Comparison of ENCODE assay signal across 9 mouse cellular contexts in the genomic region with DNA sequence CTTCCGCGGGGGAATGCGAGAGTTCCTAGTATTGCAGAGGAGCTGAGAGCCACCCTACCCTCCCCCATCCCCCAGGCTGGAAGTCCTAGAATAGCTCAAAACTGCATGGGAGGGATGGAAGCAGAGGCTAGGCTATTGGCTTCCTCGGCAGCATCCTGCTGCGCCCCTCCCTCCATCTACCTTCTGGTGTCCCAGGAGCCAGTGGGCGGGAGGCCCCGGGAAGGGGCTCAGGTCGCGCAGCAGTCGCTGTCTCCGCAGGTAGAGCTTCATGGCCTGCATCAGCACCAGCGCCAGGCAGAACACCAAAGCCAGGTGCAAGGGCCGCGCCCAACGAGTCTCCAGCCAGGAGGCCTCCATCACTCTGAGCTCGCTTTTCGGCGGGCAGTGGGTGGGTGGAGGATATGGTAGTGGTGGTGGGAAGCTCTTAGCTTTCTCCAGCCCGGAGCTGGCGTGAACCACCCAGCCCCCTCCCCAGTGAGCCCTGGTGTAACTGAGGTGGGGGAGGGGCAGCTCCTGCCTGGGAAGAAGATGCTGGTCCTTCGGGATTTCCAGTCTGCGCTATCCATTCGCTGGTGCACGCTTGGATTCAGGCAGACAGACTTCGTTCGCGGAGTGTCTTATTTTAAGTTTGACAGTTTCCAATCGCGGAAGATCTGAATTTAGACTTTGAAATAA. TPM values are rescaled to one million over a fixed set of nuclear protein-coding genes. Genes with fewer than 3 reads are reported as not detected.
A peak's percentile ranks its signal among the peaks of the same experiment; 100 is the strongest.
DNase-seq lines count a peak whose midpoint lies in the region; ATAC-seq and TF ChIP-seq lines count a peak whose summit lies in the region.
"Had no signal": no experiment of that assay in that cellular context is flagged by ENCODE, and none has a peak within 500 bp of the region (broad histone marks: within the 10 kb centered on the region; RNA-seq: fewer than 3 reads in every experiment).

A gene (minus strand): TSS at position 661 of the 675 bp plus-strand sequence.

- 0 out of 2 replicates have a peak, but pooled peaks have one; percentile 42 for ATAC-seq in heart, embryonic 12.5 days (ENCODE audit: insufficient number of reproducible peaks, low FRiP score)
- ATAC-seq in neural tube, embryonic 13.5 days (ENCODE audit: low read depth): peak; percentile 94
- ATAC-seq in inflammation-experienced regulatory T-cells, adult 6 months: no peak

- peaks cover 13% of the 10 kb centered on the region for H3K4me1 ChIP-seq in heart, embryonic 12.5 days (replicated peaks)
- peaks cover 16% of the 10 kb centered on the region for H3K4me1 ChIP-seq in neural tube, embryonic 13.5 days (replicated peaks)

- TF ChIP-seq CTCF in left cerebral cortex, adult 2 months (IDR thresholded peaks at IDR 0.05): no peak

- H3K27me3 ChIP-seq in heart, embryonic 12.5 days (replicated peaks): peaks cover 22% of the 10 kb centered on the region
- peaks cover 24% of the 10 kb centered on the region for H3K27me3 ChIP-seq in neural tube, embryonic 13.5 days

- no peaks in the 10 kb centered on the region for H3K36me3 ChIP-seq in heart, embryonic 12.5 days
- H3K36me3 ChIP-seq in neural tube, embryonic 13.5 days: no peaks in the 10 kb centered on the region

- H3K27ac ChIP-seq in heart, embryonic 12.5 days (ENCODE audit: poor library complexity, severe bottlenecking): no peak within 1 kb of the TSS
- peak within 1 kb of the TSS; percentile 98 for H3K27ac ChIP-seq in left cerebral cortex, adult 2 months
- peak within 1 kb of the TSS; percentile 46 for H3K27ac ChIP-seq in neural tube, embryonic 13.5 days (replicated peaks)

- no peak for DNase-seq in heart, adult 8-10 months (ENCODE audit: low spot score)
- DNase-seq in cerebellum, postnatal 10 days: peak; percentile 79
- DNase-seq in frontal cortex, postnatal 14 days (ENCODE audit: low spot score in 2 of 2): peak; percentile 65 to 70
- DNase-seq in left cerebral cortex, adult 2 months (ENCODE audit: extremely low spot score in 1 of 2, low spot score in 2 of 2): peak; percentile 74 to 76
- no peak for DNase-seq in yolk sac, embryonic 10.5 days (ENCODE audit: low spot score)

- no peak within 1 kb of the TSS for H3K9ac ChIP-seq in heart, embryonic 12.5 days
- H3K9ac ChIP-seq in neural tube, embryonic 13.5 days: peak within 1 kb of the TSS; percentile 71

- WGBS in heart, embryonic 12.5 days: under 1% methylated on average over 29 of the region's 29 CpGs
- WGBS in neural tube, embryonic 13.5 days: under 1% methylated on average over 29 of the region's 29 CpGs

- H3K9me3 ChIP-seq in heart, embryonic 12.5 days (replicated peaks): no peaks in the 10 kb centered on the region
- H3K9me3 ChIP-seq in neural tube, embryonic 13.5 days: no peaks in the 10 kb centered on the region

- H3K4me2 ChIP-seq in heart, embryonic 12.5 days: peak within 1 kb of the TSS; percentile 66
- H3K4me2 ChIP-seq in neural tube, embryonic 13.5 days: peak within 1 kb of the TSS; percentile 64

- peak within 1 kb of the TSS; percentile 22 for H3K4me3 ChIP-seq in heart, embryonic 12.5 days
- H3K4me3 ChIP-seq in left cerebral cortex, adult 2 months: peak within 1 kb of the TSS; percentile 72
- H3K4me3 ChIP-seq in neural tube, embryonic 13.5 days: peak within 1 kb of the TSS; percentile 49

- intact Hi-C loops in left cerebral cortex, adult 2 months (cut with DNase I): loop anchor here (2.0 kb wide), 1 partner anchor 31 kb away; no protein-coding TSS in a partner anchor

RNA-seq across cellular contexts. Expression of the gene that starts here (rescaled TPM):
- polyA plus RNA-seq in heart, embryonic 12.5 days (2016; fragmentation: Nextera tagmentation; extraction: Ambion mirVana): 0.10 TPM in 1 of 2 replicates, not detected in the other
- total RNA-seq in heart, adult 8-10 months (2022): not detected
- 10 to 100 TPM; 12.7 to 14.6 TPM for total RNA-seq in left cerebral cortex, adult 2 months (2021)
- 5.5 and 7.1 TPM in 2 replicates for polyA plus RNA-seq in neural tube, embryonic 13.5 days (2015; fragmentation: Nextera tagmentation; extraction: Ambion mirVana)
- polyA plus RNA-seq in inflammation-experienced regulatory T-cells, adult 6 months (2017; shearing (Covaris generic)): under 1 TPM in 2 of 3 experiments, not detected in 1; 0.09 to 0.16 TPM
- polyA plus RNA-seq: C2C12 had no signal

Comparison
In these comparisons a context has a peak if more than half of its experiments do, and no peak if none do; other contexts are left out.
1. RNA of the gene that starts here (total RNA-seq): 12.7 to 14.6 TPM in left cerebral cortex, adult 2 months; not detected in heart, adult 8-10 months; every median in the first group is over 10 times any median in the second.
2. Peak in ATAC-seq, H3K4me3 ChIP-seq and H3K4me2 ChIP-seq in heart, embryonic 12.5 days; RNA of the gene not detected or under 1 TPM.
3. H3K4me3 ChIP-seq: peak in every context shown above with its lines; median percentile 72 in left cerebral cortex, adult 2 months; 49 in neural tube, embryonic 13.5 days; 22 in heart, embryonic 12.5 days.
4. DNase-seq: peak in cerebellum, postnatal 10 days (2 of 2), frontal cortex, postnatal 14 days (2 of 2) and left cerebral cortex, adult 2 months (2 of 2); none in heart, adult 8-10 months (single experiment) and yolk sac, embryonic 10.5 days (single experiment).